Mouse (Mus musculus) embryonic facial prominence, embryonic 12.5 days (tissue): ENCODE measurements around the gene Ldlrap1. TPM values are rescaled to one million over a fixed set of nuclear protein-coding genes. Genes with fewer than 3 reads are reported as not detected.
A peak's percentile ranks its signal among the peaks of the same experiment; 100 is the strongest.

ENCODE experiments used
- ATAC-seq: fragments of 200-750 bp; cut with Nextera tagmentation; 2 replicates; pipeline ENCODE4 v1.8.0; 2017; ENCODE audit not compliant: insufficient number of reproducible peaks, insufficient read depth, low FRiP score, low TSS enrichment
- H3K27ac ChIP-seq: fragments of 300-500 bp; sonication (generic); 2 replicates; pipeline ENCODE4 v1.5.1; 2016; ENCODE audit warnings: mild to moderate bottlenecking
- H3K27me3 ChIP-seq: fragments of 300-500 bp; sonication (generic); 2 replicates; pipeline ENCODE4 v1.6.1; 2016; ENCODE audit warnings: mild to moderate bottlenecking, moderate library complexity
- H3K36me3 ChIP-seq: fragments of 300-500 bp; sonication (generic); 2 replicates; pipeline ENCODE4 v1.6.1; 2016; ENCODE audit warnings: mild to moderate bottlenecking
- H3K4me1 ChIP-seq: fragments of 300-500 bp; sonication (generic); 2 replicates; pipeline ENCODE4 v1.6.1; 2016
- H3K4me2 ChIP-seq: fragments of 300-500 bp; sonication (generic); replicated peaks from 2 replicates; pipeline ENCODE4 v1.6.1; 2016; ENCODE audit warnings: mild to moderate bottlenecking, moderate library complexity
- H3K4me3 ChIP-seq: fragments of 300-500 bp; sonication (generic); 2 replicates; pipeline ENCODE4 v1.5.1; 2016; ENCODE audit warnings: mild to moderate bottlenecking
- H3K9ac ChIP-seq: fragments of 300-500 bp; sonication (generic); 2 replicates; pipeline ENCODE4 v1.6.1; 2016; ENCODE audit warnings: mild to moderate bottlenecking, moderate library complexity
- H3K9me3 ChIP-seq: fragments of 300-500 bp; sonication (generic); 2 replicates; pipeline ENCODE4 v1.6.1; 2016; ENCODE audit warnings: mild to moderate bottlenecking, moderate library complexity
- WGBS: fragments of 180-500 bp; shearing (Covaris S2); methylation state at CpG from one replicate; pipeline ENCODE4 v1.1.7; 2016; 5-methylcytosine and 5-hydroxymethylcytosine counted together
- polyA plus RNA-seq: library from polyadenylated mRNA; unstranded; fragments of >200 nt; fragmentation: Nextera tagmentation; extraction: Ambion mirVana; gene quantifications from 2 replicates; pipeline ENCODE4 v1.2.1, GENCODE M21; 2016

Ldlrap1 gene
- polyA plus RNA-seq, 1 experiment from 2014 or later = 21.8 TPM

- 0 out of 2 replicates have a peak, but pooled peaks cover 5% of the 10 kb centered on the region for H3K27me3 ChIP-seq
- no peak overlapping the region for H3K4me2 ChIP-seq
- no peak overlapping the region for H3K9ac ChIP-seq
- no peaks in the 10 kb centered on the region for H3K9me3 ChIP-seq
- no peak overlapping the region for H3K27ac ChIP-seq
- no peaks in the 10 kb centered on the region for H3K36me3 ChIP-seq
- peaks cover 35% of the 10 kb centered on the region for H3K4me1 ChIP-seq
- ATAC-seq = no peak
- no peak overlapping the region for H3K4me3 ChIP-seq
- WGBS = 89% methylated on average over 14 of the region's 14 CpGs
Measured at GRCm38 (mm10) chr4:134758922-134759321, 8.9 kb downstream of the Ldlrap1 start.

- Histone ChIP-seq H3K36me3 (peaks cover 2% of the 10 kb centered on the region; the same call in 1 of the 2 replicates), H3K4me1 (peaks cover 40% of the 10 kb centered on the region), H3K27me3 (0 out of 2 replicates have a peak, but pooled peaks cover 5% of the 10 kb centered on the region), H3K9ac (no peak overlapping the region), H3K4me3 (no peak overlapping the region), H3K4me2 (no peak overlapping the region), H3K27ac (no peak overlapping the region), H3K9me3 (no peaks in the 10 kb centered on the region)
- no peak for ATAC-seq
- WGBS = 78% methylated on average over 4 of the region's 4 CpGs
Measured at GRCm38 (mm10) chr4:134758367-134758766, 9.5 kb downstream of the Ldlrap1 start.

- H3K27ac ChIP-seq = no peak overlapping the region
- H3K4me3 ChIP-seq = no peak overlapping the region
- H3K4me1 ChIP-seq = peaks cover 47% of the 10 kb centered on the region
- H3K9me3 ChIP-seq = no peaks in the 10 kb centered on the region
- H3K4me2 ChIP-seq = no peak overlapping the region
- H3K27me3 ChIP-seq = 0 out of 2 replicates have a peak, but pooled peaks cover 5% of the 10 kb centered on the region
- 61% methylated on average over 7 of the region's 7 CpGs for WGBS
- no peak overlapping the region for H3K9ac ChIP-seq
- H3K36me3 ChIP-seq = peaks cover 7% of the 10 kb centered on the region; the same call in 1 of the 2 replicates
- no peak for ATAC-seq
Measured at GRCm38 (mm10) chr4:134756953-134757352, 10.9 kb downstream of the Ldlrap1 start.

GRCm38 (mm10) chr4:134754941-134755340, 12.9 kb downstream of the Ldlrap1 start:
- WGBS = 80% methylated on average over 13 of the region's 13 CpGs
- Histone ChIP-seq H3K9ac (no peak overlapping the region), H3K27ac (no peak overlapping the region), H3K36me3 (peaks cover 7% of the 10 kb centered on the region; the same call in 1 of the 2 replicates), H3K9me3 (no peaks in the 10 kb centered on the region), H3K4me2 (no peak overlapping the region), H3K4me3 (no peak overlapping the region), H3K27me3 (0 out of 2 replicates have a peak, but pooled peaks cover 5% of the 10 kb centered on the region), H3K4me1 (peaks cover 52% of the 10 kb centered on the region)
- ATAC-seq = no peak

GRCm38 (mm10) chr4:134754371-134754770, 13.5 kb downstream of the Ldlrap1 start:
- Histone ChIP-seq H3K4me1 (peaks cover 50% of the 10 kb centered on the region), H3K9ac (no peak overlapping the region), H3K27me3 (0 out of 2 replicates have a peak, but pooled peaks cover 5% of the 10 kb centered on the region), H3K9me3 (no peaks in the 10 kb centered on the region), H3K27ac (no peak overlapping the region), H3K4me3 (no peak overlapping the region), H3K4me2 (no peak overlapping the region), H3K36me3 (peaks cover 7% of the 10 kb centered on the region; the same call in 1 of the 2 replicates)
- WGBS = 36% methylated on average over 10 of the region's 10 CpGs
- ATAC-seq = no peak

- Histone ChIP-seq H3K9me3 (no peaks in the 10 kb centered on the region), H3K36me3 (peaks cover 11% of the 10 kb centered on the region; the same call in 1 of the 2 replicates), H3K27ac (no peak overlapping the region; the same call in 1 of the 2 replicates), H3K4me2 (no peak overlapping the region), H3K27me3 (0 out of 2 replicates have a peak, but pooled peaks cover 5% of the 10 kb centered on the region), H3K9ac (no peak overlapping the region), H3K4me3 (no peak overlapping the region), H3K4me1 (peaks cover 50% of the 10 kb centered on the region)
- 44% methylated on average over 17 of the region's 17 CpGs for WGBS
- ATAC-seq = no peak
Measured at GRCm38 (mm10) chr4:134753516-134754261, 14.1 kb downstream of the Ldlrap1 start.

- H3K4me2 ChIP-seq = no peak overlapping the region
- H3K9me3 ChIP-seq = no peaks in the 10 kb centered on the region
- no peak for ATAC-seq
- H3K27ac ChIP-seq = no peak overlapping the region
- 0 out of 2 replicates have a peak, but pooled peaks cover 5% of the 10 kb centered on the region for H3K27me3 ChIP-seq
- H3K36me3 ChIP-seq = peaks cover 18% of the 10 kb centered on the region
- peaks cover 50% of the 10 kb centered on the region for H3K4me1 ChIP-seq
- no peak overlapping the region for H3K4me3 ChIP-seq
- no peak overlapping the region for H3K9ac ChIP-seq
- WGBS = 74% methylated on average over 11 of the region's 11 CpGs
Measured at GRCm38 (mm10) chr4:134752911-134753426, 14.9 kb downstream of the Ldlrap1 start.

- no peaks in the 10 kb centered on the region for H3K9me3 ChIP-seq
- peaks cover 49% of the 10 kb centered on the region for H3K4me1 ChIP-seq
- H3K4me2 ChIP-seq = no peak overlapping the region
- H3K27ac ChIP-seq = no peak overlapping the region
- H3K36me3 ChIP-seq = peaks cover 22% of the 10 kb centered on the region
- ATAC-seq = no peak
- H3K27me3 ChIP-seq = 0 out of 2 replicates have a peak, but pooled peaks cover 4% of the 10 kb centered on the region
- H3K4me3 ChIP-seq = no peak overlapping the region
- 69% methylated on average over 18 of the region's 18 CpGs for WGBS
- no peak overlapping the region for H3K9ac ChIP-seq
Measured at GRCm38 (mm10) chr4:134751682-134752380, 16.0 kb downstream of the Ldlrap1 start.

GRCm38 (mm10) chr4:134750825-134751224, 17.0 kb downstream of the Ldlrap1 start:
- H3K27me3 ChIP-seq = no peaks in the 10 kb centered on the region
- H3K9me3 ChIP-seq = no peaks in the 10 kb centered on the region
- H3K27ac ChIP-seq = peak overlapping the region; percentile 61; the same call in 1 of the 2 replicates
- no peak overlapping the region for H3K4me2 ChIP-seq
- 80% methylated on average over 6 of the region's 6 CpGs for WGBS
- no peak overlapping the region for H3K4me3 ChIP-seq
- no peak for ATAC-seq
- peaks cover 46% of the 10 kb centered on the region for H3K4me1 ChIP-seq
- peaks cover 32% of the 10 kb centered on the region for H3K36me3 ChIP-seq
- H3K9ac ChIP-seq = no peak overlapping the region

GRCm38 (mm10) chr4:134750263-134750662, 17.6 kb downstream of the Ldlrap1 start:
- no peak overlapping the region for H3K9ac ChIP-seq
- ATAC-seq = no peak
- peak overlapping the region; percentile 61; the same call in 1 of the 2 replicates for H3K27ac ChIP-seq
- H3K4me2 ChIP-seq = no peak overlapping the region
- H3K36me3 ChIP-seq = peaks cover 32% of the 10 kb centered on the region
- WGBS = 62% methylated on average over 5 of the region's 5 CpGs
- no peaks in the 10 kb centered on the region for H3K27me3 ChIP-seq
- peaks cover 45% of the 10 kb centered on the region for H3K4me1 ChIP-seq
- H3K4me3 ChIP-seq = no peak overlapping the region
- no peaks in the 10 kb centered on the region for H3K9me3 ChIP-seq

- Histone ChIP-seq H3K36me3 (peaks cover 32% of the 10 kb centered on the region), H3K27ac (no peak overlapping the region), H3K27me3 (no peaks in the 10 kb centered on the region), H3K4me1 (peaks cover 40% of the 10 kb centered on the region), H3K4me2 (no peak overlapping the region), H3K4me3 (no peak overlapping the region), H3K9me3 (no peaks in the 10 kb centered on the region), H3K9ac (no peak overlapping the region)
- ATAC-seq = no peak
- 63% methylated on average over 21 of the region's 21 CpGs for WGBS
Measured at GRCm38 (mm10) chr4:134749301-134750030, 18.4 kb downstream of the Ldlrap1 start.
